Mouse (Mus musculus) MEL (cell line): Measurements from ENCODE around the gene Ssh2. TPM values are rescaled to one million over a fixed set of nuclear protein-coding genes. Genes with fewer than 3 reads are reported as not detected.

ENCODE experiments used
- DNase-seq: peaks from one replicate; pipeline ENCODE4 v3.0.0; 2011; ENCODE audit warnings: low read depth, low spot score
- H3K27ac ChIP-seq: 2 replicates; pipeline ENCODE4 v1.5.1; 2012; ENCODE audit warnings: low read depth, mild to moderate bottlenecking, control low read depth, low read length, moderate library complexity; ENCODE audit not compliant: control insufficient read depth
- H3K27me3 ChIP-seq, 2 experiments: fragments of 150-350 bp in 1 of 2; sonication (generic) in 1 of 2; 2 replicates each; pipeline ENCODE4 v1.6.1; 2012; ENCODE audit warnings: low read length in 2 of 2, mild to moderate bottlenecking in 2 of 2, improper control_type of control experiment in 1 of 2, moderate library complexity in 1 of 2; ENCODE audit not compliant: insufficient read depth in 2 of 2, control insufficient read depth in 1 of 2
- H3K36me3 ChIP-seq, 2 experiments: 2 replicates each; pipeline ENCODE4 v1.6.1; 2012 to 2014; ENCODE audit warnings: low read length in 2 of 2, improper control_type of control experiment in 1 of 2, inconsistent platforms in 1 of 2, mild to moderate bottlenecking in 1 of 2; ENCODE audit not compliant: insufficient read depth in 2 of 2, control insufficient read depth in 1 of 2
- H3K4me1 ChIP-seq, 2 experiments: fragments of 150-350 bp in 1 of 2; sonication (generic) in 1 of 2; 2 replicates each; pipeline ENCODE4 v1.6.1; 2012; ENCODE audit warnings: low read length in 2 of 2, improper control_type of control experiment in 1 of 2, mild to moderate bottlenecking in 1 of 2; ENCODE audit not compliant: insufficient read depth in 2 of 2, control insufficient read depth in 1 of 2
- H3K4me3 ChIP-seq, 2 experiments: fragments of 150-350 bp in 1 of 2; sonication (generic) in 1 of 2; 2 replicates each; pipeline ENCODE4 v1.5.1; 2012; ENCODE audit warnings: low read depth in 2 of 2, low read length in 2 of 2, mild to moderate bottlenecking in 2 of 2, moderate library complexity in 2 of 2, control low read depth in 1 of 2, improper control_type of control experiment in 1 of 2; ENCODE audit not compliant: control insufficient read depth in 1 of 2, insufficient read depth in 1 of 2
- H3K79me2 ChIP-seq: 2 replicates; pipeline ENCODE4 v1.6.1; 2012; ENCODE audit warnings: mild to moderate bottlenecking, low read length, moderate library complexity; ENCODE audit not compliant: control insufficient read depth, poor library complexity, insufficient read depth
- H3K9ac ChIP-seq: 2 replicates; pipeline ENCODE4 v1.6.1; 2012; ENCODE audit warnings: low read depth, mild to moderate bottlenecking, control low read depth, low read length, moderate library complexity; ENCODE audit not compliant: control insufficient read depth, poor library complexity, severe bottlenecking
- H3K9me3 ChIP-seq: fragments of 150-350 bp; sonication (generic); replicated peaks from 2 replicates; pipeline ENCODE4 v1.6.1; 2012; ENCODE audit warnings: mild to moderate bottlenecking, low read length, improper control_type of control experiment, moderate library complexity; ENCODE audit not compliant: insufficient read depth
- BHLHE40 ChIP-seq: IDR thresholded peaks from 2 replicates; pipeline ENCODE4 v1.6.1; 2012; ENCODE audit warnings: low read depth, mild to moderate bottlenecking, inconsistent platforms, low read length, improper control_type of control experiment, borderline replicate concordance
- CHD2 ChIP-seq: IDR thresholded peaks from 2 replicates; pipeline ENCODE4 v1.6.1; 2011; ENCODE audit warnings: low read length, improper control_type of control experiment
- E2F4 ChIP-seq: IDR thresholded peaks from 2 replicates; pipeline ENCODE4 v1.6.1; 2011; ENCODE audit warnings: low read depth, low read length, improper control_type of control experiment, borderline replicate concordance
- ELF1 ChIP-seq: IDR thresholded peaks from 2 replicates; pipeline ENCODE4 v1.6.1; 2014; ENCODE audit warnings: low read depth, mild to moderate bottlenecking, inconsistent platforms, low read length, improper control_type of control experiment, moderate library complexity
- ETS1 ChIP-seq: IDR thresholded peaks from 2 replicates; pipeline ENCODE4 v1.6.1; 2012; ENCODE audit warnings: low read depth, mild to moderate bottlenecking, inconsistent platforms, low read length, improper control_type of control experiment, moderate library complexity
- GATA1 ChIP-seq: IDR thresholded peaks from 2 replicates; pipeline ENCODE4 v1.6.1; 2011; ENCODE audit warnings: low read depth, low read length, improper control_type of control experiment
- HCFC1 ChIP-seq: IDR thresholded peaks from 2 replicates; pipeline ENCODE4 v1.6.1; 2012; ENCODE audit warnings: low read depth, mild to moderate bottlenecking, inconsistent platforms, low read length, improper control_type of control experiment, moderate library complexity
- JUND ChIP-seq: IDR thresholded peaks from 2 replicates; pipeline ENCODE4 v1.6.1; 2011; ENCODE audit warnings: low read depth, mild to moderate bottlenecking, improper control_type of control experiment, low read length
- KAT2A ChIP-seq: conservative IDR thresholded peaks from 2 replicates; pipeline ENCODE4 v1.6.1; 2012; ENCODE audit warnings: low read depth, low read length, improper control_type of control experiment, inconsistent platforms
- MAX ChIP-seq: IDR thresholded peaks from 2 replicates; pipeline ENCODE4 v1.6.1; 2011; ENCODE audit warnings: low read length, improper control_type of control experiment
- MAZ ChIP-seq: IDR thresholded peaks from 2 replicates; pipeline ENCODE4 v1.6.1; 2012; ENCODE audit warnings: low read depth, mild to moderate bottlenecking, inconsistent platforms, low read length, improper control_type of control experiment
- MEF2A ChIP-seq: IDR thresholded peaks from 2 replicates; pipeline ENCODE4 v1.6.1; 2014; ENCODE audit warnings: low read depth, mild to moderate bottlenecking, inconsistent platforms, low read length, improper control_type of control experiment; ENCODE audit not compliant: poor library complexity, insufficient replicate concordance, severe bottlenecking; ENCODE audit errors: extremely low read depth
- MXI1 ChIP-seq: IDR thresholded peaks from 2 replicates; pipeline ENCODE4 v1.6.1; 2011; ENCODE audit warnings: mild to moderate bottlenecking, low read depth, low read length, improper control_type of control experiment
- MYB ChIP-seq: IDR thresholded peaks from 2 replicates; pipeline ENCODE4 v1.6.1; 2011; ENCODE audit warnings: mild to moderate bottlenecking, low read depth, low read length, improper control_type of control experiment
- NRF1 ChIP-seq: IDR thresholded peaks from 2 replicates; pipeline ENCODE4 v1.6.1; 2014; ENCODE audit warnings: low read depth, mild to moderate bottlenecking, inconsistent platforms, low read length, improper control_type of control experiment, moderate library complexity; ENCODE audit not compliant: poor library complexity, insufficient read depth, severe bottlenecking
- POLR2AphosphoS2 ChIP-seq: IDR thresholded peaks from 2 replicates; pipeline ENCODE4 v1.6.1; 2011; ENCODE audit warnings: low read length, improper control_type of control experiment
- POLR2AphosphoS5 ChIP-seq: IDR thresholded peaks from 2 replicates; pipeline ENCODE4 v1.6.1; 2012; ENCODE audit warnings: low read depth, borderline replicate concordance, mild to moderate bottlenecking, inconsistent platforms, low read length, moderate library complexity, mixed read lengths
- SIN3A ChIP-seq: IDR thresholded peaks from 2 replicates; pipeline ENCODE4 v1.6.1; 2012; ENCODE audit warnings: low read length, improper control_type of control experiment, inconsistent platforms
- SMC3 ChIP-seq: IDR thresholded peaks from 2 replicates; pipeline ENCODE4 v1.6.1; 2011; ENCODE audit warnings: low read depth, low read length, improper control_type of control experiment
- TAL1 ChIP-seq: IDR thresholded peaks from 2 replicates; pipeline ENCODE4 v1.6.1; 2012; ENCODE audit warnings: mild to moderate bottlenecking, inconsistent platforms, low read length, moderate library complexity, mixed read lengths
- TCF12 ChIP-seq: IDR thresholded peaks from 2 replicates; pipeline ENCODE4 v1.6.1; 2014; ENCODE audit warnings: low read depth, mild to moderate bottlenecking, inconsistent platforms, low read length, improper control_type of control experiment, moderate library complexity
- UBTF ChIP-seq: IDR thresholded peaks from 2 replicates; pipeline ENCODE4 v1.6.1; 2012; ENCODE audit warnings: low read depth, mild to moderate bottlenecking, inconsistent platforms, low read length, improper control_type of control experiment, moderate library complexity, borderline replicate concordance; ENCODE audit not compliant: insufficient read depth
- USF1 ChIP-seq: IDR thresholded peaks from 2 replicates; pipeline ENCODE4 v1.6.1; 2014; ENCODE audit warnings: low read depth, mild to moderate bottlenecking, inconsistent platforms, low read length, improper control_type of control experiment, moderate library complexity
- USF2 ChIP-seq, 2 experiments: IDR thresholded peaks; 2 replicates each; pipeline ENCODE4 v1.6.1; 2011 to 2012; ENCODE audit warnings: improper control_type of control experiment in 2 of 2, low read length in 2 of 2, borderline replicate concordance in 1 of 2, inconsistent platforms in 1 of 2, low read depth in 1 of 2, mild to moderate bottlenecking in 1 of 2; ENCODE audit not compliant: insufficient read depth in 1 of 2
- ZC3H11A ChIP-seq: IDR thresholded peaks from 2 replicates; pipeline ENCODE4 v1.6.1; 2012; ENCODE audit warnings: low read depth, mild to moderate bottlenecking, inconsistent platforms, low read length, improper control_type of control experiment
- ZKSCAN1 ChIP-seq: IDR thresholded peaks from 2 replicates; pipeline ENCODE4 v1.6.1; 2012; ENCODE audit warnings: low read depth, mild to moderate bottlenecking, inconsistent platforms, low read length, improper control_type of control experiment, moderate library complexity
- ZMIZ1 ChIP-seq: IDR thresholded peaks from 2 replicates; pipeline ENCODE4 v1.6.1; 2012; ENCODE audit warnings: low read depth, mild to moderate bottlenecking, inconsistent platforms, low read length, improper control_type of control experiment, moderate library complexity
- polyA plus RNA-seq, 2 experiments: library from polyadenylated mRNA; stranded (reverse) in 1 of 2; unstranded in 1 of 2; fragments of >175 nt in 1 of 2; fragments of >200 nt in 1 of 2; gene quantifications; 2 replicates each; pipeline versions ENCODE4 v1.2.1 to v1.2.4; 2012; ENCODE audit warnings: low replicate concordance in 2 of 2, low read depth in 1 of 2; ENCODE audit not compliant: insufficient read length in 2 of 2, insufficient read depth in 1 of 2, missing spikeins in 1 of 2
- total RNA-seq: library from RNA; depleted of rRNA; stranded (reverse); fragments of 300-350 nt; gene quantifications from 2 replicates; pipeline ENCODE4 v1.2.3, GENCODE M21; 2012

Ssh2 gene
- total and polyA plus RNA-seq, 3 experiments, result 6.3 to 29.2 (median 16.5) TPM

DNA sequence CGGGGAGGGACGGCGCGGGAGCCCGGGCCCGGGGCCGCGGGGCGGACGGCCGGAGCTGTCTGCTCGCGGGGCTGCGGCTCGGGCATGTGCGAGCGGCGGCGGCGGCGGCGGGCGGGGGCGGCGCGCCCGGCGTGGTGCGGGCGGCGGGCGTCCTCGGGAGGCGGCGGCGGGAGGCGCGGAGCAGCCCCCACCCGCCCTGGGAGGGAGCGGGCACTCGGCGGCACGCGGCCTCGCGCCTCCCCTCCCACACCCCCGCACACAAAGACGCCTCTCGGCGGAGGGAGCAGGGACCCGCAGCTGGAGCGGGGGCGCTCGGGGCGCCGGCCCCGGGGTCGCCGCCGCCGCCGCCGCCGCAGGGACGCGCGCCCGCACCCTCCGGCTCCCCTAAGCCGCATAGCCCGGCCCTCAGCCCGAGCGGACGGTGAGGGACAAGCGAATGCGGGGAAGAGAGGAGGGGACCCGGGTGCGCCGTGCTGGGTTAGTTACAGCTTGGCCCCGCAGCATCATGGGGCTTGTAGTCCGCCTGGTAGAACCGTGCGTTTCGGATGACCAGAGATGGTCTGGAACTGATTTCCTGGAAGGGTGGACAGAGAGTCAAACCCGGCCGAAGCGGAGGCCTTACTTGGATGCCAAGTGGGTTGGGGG is 273.6 kb downstream of the Ssh2 start, which contains the start of gene Ankrd13b (continued):
- peak; percentile 64; the same call in 1 of the 2 replicates for TF ChIP-seq KAT2A
- TF ChIP-seq USF1, result no peak
- peak; percentile 94 for TF ChIP-seq HCFC1
- TF ChIP-seq POLR2AphosphoS5, result no peak
- no peak for TF ChIP-seq TAL1
- no peak for TF ChIP-seq ETS1
- peak; percentile 28; the same call in 1 of the 2 replicates for TF ChIP-seq MXI1
- peak; percentile 63 for TF ChIP-seq SIN3A
- TF ChIP-seq CHD2, result no peak
- peak; percentile 43; the same call in 1 of the 2 replicates for TF ChIP-seq MAX
- no peak for TF ChIP-seq E2F4
- TF ChIP-seq UBTF, result no peak
- TF ChIP-seq MAZ, result 0 out of 2 replicates have a peak, but pooled peaks have one; percentile 43

DNA sequence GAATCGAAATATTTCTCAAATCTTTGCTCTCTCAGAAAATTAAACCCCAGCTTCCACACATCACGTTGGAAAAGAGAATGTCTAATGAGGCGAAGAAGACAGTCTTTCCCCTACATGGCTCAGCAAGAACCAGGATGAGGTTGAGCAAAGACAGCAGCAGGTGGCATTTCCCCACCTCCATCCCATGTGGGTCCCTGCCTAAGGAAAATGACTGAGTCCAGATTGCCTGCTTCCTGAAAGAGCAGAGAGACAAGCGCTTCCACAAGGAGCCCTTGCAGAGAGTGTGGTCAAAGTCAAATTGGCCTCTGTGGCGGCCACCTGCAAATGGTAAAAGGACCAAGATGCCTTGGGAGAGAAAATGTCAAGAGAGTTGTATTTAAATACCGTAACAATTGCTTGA is 274.4 kb downstream of the Ssh2 start:
- no peak overlapping the region for H3K27ac ChIP-seq

DNA sequence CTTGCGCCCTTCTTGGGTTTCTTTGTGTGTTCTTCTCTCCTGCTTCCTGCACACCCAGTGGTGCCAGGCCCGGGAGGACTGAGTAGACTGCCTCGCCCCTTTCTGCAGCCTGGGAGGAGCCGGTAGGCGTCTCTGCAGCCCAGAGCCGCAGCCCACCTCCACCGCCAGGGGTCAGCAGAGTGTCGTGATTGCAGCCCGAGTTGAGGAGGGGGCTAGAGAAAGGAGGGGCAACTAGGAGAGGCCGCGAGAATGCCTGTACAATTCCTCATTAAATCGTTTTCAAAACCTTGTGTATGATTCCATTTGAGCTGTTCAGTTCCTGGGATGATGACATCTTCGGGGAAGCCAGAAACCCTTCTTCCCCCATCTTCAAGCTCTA is 275.0 kb downstream of the Ssh2 start:
- Histone ChIP-seq H3K27me3 (no peaks in the 10 kb centered on the region), H3K4me3 (peak overlapping the region; percentile 86 to 90), H3K27ac (peak overlapping the region; percentile 96), H3K36me3 (peaks cover 0 to 33% of the 10 kb centered on the region in 2 experiments; a peak in 2 of 4 replicates), H3K9me3 (no peaks in the 10 kb centered on the region), H3K79me2 (peaks cover 62% of the 10 kb centered on the region), H3K9ac (peak overlapping the region; percentile 93), H3K4me1 (peaks cover 2 to 41% of the 10 kb centered on the region in 2 experiments; a peak in 3 of 4 replicates)
- peak; percentile 95 for DNase-seq
- TF ChIP-seq JUND, result no peak
- TF ChIP-seq USF1, result no peak
- TF ChIP-seq HCFC1, result peak; percentile 70
- TF ChIP-seq ZC3H11A, result peak; percentile 69
- TF ChIP-seq ETS1, result no peak
- TF ChIP-seq ZKSCAN1, result no peak
- no peak for TF ChIP-seq MEF2A
- TF ChIP-seq ELF1, result no peak; the same call in 1 of the 2 replicates
- TF ChIP-seq TCF12, result peak; percentile 45; the same call in 1 of the 2 replicates
- no peak; the same call in 1 of the 2 replicates for TF ChIP-seq ZMIZ1
- peak; percentile 31; the same call in 1 of the 2 replicates for TF ChIP-seq POLR2AphosphoS2
- TF ChIP-seq USF2 (IDR thresholded peaks at IDR 0.05; ENCODE audit: borderline replicate concordance in 1 of 2, insufficient read depth in 1 of 2, low read depth in 1 of 2, low read length in 2 of 2), result no peak
- no peak for TF ChIP-seq MYB
- no peak for TF ChIP-seq NRF1
- TF ChIP-seq GATA1, result no peak
- peak; percentile 85 for TF ChIP-seq SMC3

More for the DNA sequence above, 274.4 kb downstream of the Ssh2 start:
- peaks cover 0 to 33% of the 10 kb centered on the region in 2 experiments; a peak in 2 of 4 replicates for H3K36me3 ChIP-seq
- no peaks in the 10 kb centered on the region for H3K9me3 ChIP-seq
- peak; percentile 47 for DNase-seq
- no peaks in the 10 kb centered on the region for H3K27me3 ChIP-seq
- peaks cover 2 to 38% of the 10 kb centered on the region in 2 experiments; a peak in 3 of 4 replicates for H3K4me1 ChIP-seq
- no peak for TF ChIP-seq BHLHE40
- TF ChIP-seq POLR2AphosphoS2, result no peak
- TF ChIP-seq POLR2AphosphoS5, result no peak
- no peak for TF ChIP-seq NRF1
- TF ChIP-seq, all 39 proteins: peak for 0
- Histone ChIP-seq H3K9ac (peak overlapping the region; percentile 68), H3K4me3 (peak overlapping the region; percentile 32 to 60; a peak in 2 of 4 replicates), H3K79me2 (peaks cover 62% of the 10 kb centered on the region)
